In the genomic region with DNA sequence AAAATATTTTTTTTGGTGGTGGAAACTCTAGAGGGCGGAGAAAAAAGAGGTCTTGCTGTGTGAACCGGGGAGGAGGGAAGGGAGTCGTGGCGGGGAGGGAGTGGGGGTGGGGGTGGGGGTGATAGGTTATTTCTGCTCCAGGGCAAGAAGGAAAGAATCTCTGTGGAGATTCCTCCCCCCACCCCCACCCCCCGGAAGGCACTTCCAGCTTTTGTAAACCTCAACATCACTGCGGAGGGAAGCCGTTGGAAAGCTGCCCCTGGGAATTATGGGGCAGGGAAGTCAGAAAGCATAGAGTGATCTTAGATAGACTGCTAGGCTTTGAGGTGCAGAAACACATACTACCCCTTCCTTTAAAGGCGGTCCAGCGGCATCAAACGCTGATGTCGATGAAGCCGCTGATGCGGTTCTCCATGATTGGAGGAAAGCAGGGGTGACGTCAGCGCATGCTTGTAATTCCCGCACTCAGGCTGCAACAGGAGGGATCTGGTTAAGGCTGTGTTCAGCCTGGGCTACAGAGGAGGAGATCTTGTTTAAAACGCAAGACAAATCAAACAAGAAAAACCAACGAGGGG, we compare ENCODE assay signal across 8 mouse cellular contexts.
DNase-seq lines count a peak whose midpoint lies in the region; ATAC-seq and TF ChIP-seq lines count a peak whose summit lies in the region.

No protein-coding gene starts in this region.

- H3K4me3 ChIP-seq in hindbrain, embryonic 12.5 days, result peak overlapping the region; percentile 45
- peak overlapping the region; percentile 48 for H3K4me3 ChIP-seq in lung, embryonic 15.5 days
- H3K4me3 ChIP-seq in olfactory bulb, adult 2 months (ENCODE audit: insufficient read depth, low read depth, low read length), result peak overlapping the region; percentile 42

- peak overlapping the region; percentile 88 for H3K4me2 ChIP-seq in hindbrain, embryonic 12.5 days (replicated peaks)
- H3K4me2 ChIP-seq in lung, embryonic 15.5 days, result peak overlapping the region; percentile 80

- WGBS in hindbrain, embryonic 12.5 days, result 3% methylated on average over 18 of the region's 18 CpGs
- WGBS in lung, embryonic 15.5 days, result 2% methylated on average over 18 of the region's 18 CpGs
- 1% methylated on average over 18 of the region's 18 CpGs for WGBS in olfactory bulb, adult 2 months

- peak; percentile 86 for ATAC-seq in hindbrain, embryonic 12.5 days (ENCODE audit: low FRiP score)
- ATAC-seq in lung, embryonic 15.5 days (ENCODE audit: borderline replicate concordance, extremely low read depth, low FRiP score, low TSS enrichment), result peak; percentile 88

- TF ChIP-seq POLR2A in olfactory bulb, adult 2 months (IDR thresholded peaks at IDR 0.05; ENCODE audit: insufficient read depth, low read depth, low read length), result no peak

- no peaks in the 10 kb centered on the region for H3K4me1 ChIP-seq in hindbrain, embryonic 12.5 days
- H3K4me1 ChIP-seq in lung, embryonic 15.5 days, result peaks cover 27% of the 10 kb centered on the region
- no peaks in the 10 kb centered on the region; the same call in 1 of the 2 replicates for H3K4me1 ChIP-seq in olfactory bulb, adult 2 months (ENCODE audit: control insufficient read depth, insufficient read depth, low read length)

- DNase-seq in MN1 (ENCODE audit: low spot score), result peak; percentile 85
- DNase-seq in cerebellum, adult 8-10 months, result peak; percentile 75
- peak; percentile 71 to 80 for DNase-seq in frontal cortex, postnatal 10 days (ENCODE audit: low spot score in 2 of 2)
- peak; percentile 82 for DNase-seq in layer of hippocampus, adult 9-11 months
- peak; percentile 52 for DNase-seq in thymus, postnatal 4 days

- no peaks in the 10 kb centered on the region for H3K36me3 ChIP-seq in hindbrain, embryonic 12.5 days
- no peaks in the 10 kb centered on the region for H3K36me3 ChIP-seq in lung, embryonic 15.5 days

- no peak for TF ChIP-seq CTCF in olfactory bulb, adult 2 months (IDR thresholded peaks at IDR 0.05; ENCODE audit: insufficient read depth, low read depth, low read length)

- H3K9ac ChIP-seq in hindbrain, embryonic 12.5 days, result peak overlapping the region; percentile 61
- H3K9ac ChIP-seq in lung, embryonic 15.5 days, result peak overlapping the region; percentile 39; the same call in 1 of the 2 replicates

- peaks cover 3% of the 10 kb centered on the region; the same call in 1 of the 2 replicates for H3K27me3 ChIP-seq in hindbrain, embryonic 12.5 days
- no peaks in the 10 kb centered on the region for H3K27me3 ChIP-seq in lung, embryonic 15.5 days

- H3K27ac ChIP-seq in hindbrain, embryonic 12.5 days, result peak overlapping the region; percentile 57; the same call in 1 of the 2 replicates
- H3K27ac ChIP-seq in lung, embryonic 15.5 days, result peak overlapping the region; percentile 87
- no peak overlapping the region for H3K27ac ChIP-seq in olfactory bulb, adult 2 months (ENCODE audit: insufficient read depth, low read depth, low read length)

- no peaks in the 10 kb centered on the region for H3K9me3 ChIP-seq in hindbrain, embryonic 12.5 days (replicated peaks)
- H3K9me3 ChIP-seq in lung, embryonic 15.5 days, result no peaks in the 10 kb centered on the region
